Mouse (Mus musculus) stomach, postnatal 0 days (tissue): Measurements from ENCODE around the gene Mef2a. TPM values are rescaled to one million over a fixed set of nuclear protein-coding genes. Genes with fewer than 3 reads are reported as not detected.

Experiments
- ATAC-seq: fragments of 200-750 bp; cut with Nextera tagmentation; 2 replicates; pipeline ENCODE4 v1.8.0; 2017; ENCODE audit not compliant: low FRiP score, low TSS enrichment
- DNase-seq: peaks from one replicate; pipeline ENCODE4 v3.0.0-alpha.2; 2016; ENCODE audit warnings: low spot score
- H3K27ac ChIP-seq: fragments of 300-500 bp; sonication (generic); replicated peaks from 2 replicates; pipeline ENCODE4 v1.5.1; 2014; ENCODE audit warnings: mild to moderate bottlenecking, control low read depth
- H3K27me3 ChIP-seq: fragments of 300-500 bp; sonication (generic); 2 replicates; pipeline ENCODE4 v1.6.1; 2014; ENCODE audit warnings: low read length; ENCODE audit not compliant: control insufficient read depth, insufficient read depth
- H3K36me3 ChIP-seq: fragments of 300-500 bp; sonication (generic); 2 replicates; pipeline ENCODE4 v1.6.1; 2014; ENCODE audit warnings: low read length, mixed read lengths; ENCODE audit not compliant: control insufficient read depth, insufficient read depth
- H3K4me1 ChIP-seq: fragments of 300-500 bp; sonication (generic); replicated peaks from 2 replicates; pipeline ENCODE4 v1.6.1; 2014; ENCODE audit warnings: antibody characterized with exemption; ENCODE audit not compliant: control insufficient read depth, insufficient read depth
- H3K4me2 ChIP-seq: fragments of 300-500 bp; sonication (generic); replicated peaks from 2 replicates; pipeline ENCODE4 v1.6.1; 2014; ENCODE audit warnings: low read depth, mild to moderate bottlenecking, control low read depth, moderate library complexity
- H3K4me3 ChIP-seq: fragments of 300-500 bp; sonication (generic); 2 replicates; pipeline ENCODE4 v1.5.1; 2014; ENCODE audit warnings: low read depth, low read length, control low read depth
- H3K9ac ChIP-seq: fragments of 300-500 bp; sonication (generic); 2 replicates; pipeline ENCODE4 v1.6.1; 2014; ENCODE audit warnings: mild to moderate bottlenecking, low read length, control low read depth, mixed read lengths
- H3K9me3 ChIP-seq: fragments of 300-500 bp; sonication (generic); 2 replicates; pipeline ENCODE4 v1.6.1; 2016; ENCODE audit warnings: low read length; ENCODE audit not compliant: control insufficient read depth
- CTCF ChIP-seq: IDR thresholded peaks from 2 replicates; pipeline ENCODE4 v1.5.1; 2016; ENCODE audit warnings: antibody characterized with exemption, low read depth, mild to moderate bottlenecking, moderate library complexity
- EP300 ChIP-seq: optimal IDR thresholded peaks from 2 replicates; pipeline ENCODE3; 2016; ENCODE audit warnings: antibody characterized with exemption
- WGBS: fragments of 180-500 bp; shearing (Covaris S2); extraction: QIAGEN DNeasy Blood & Tissue Kit; methylation state at CpG from one replicate; pipeline ENCODE4 v1.1.7; 2014; 5-methylcytosine and 5-hydroxymethylcytosine counted together
- polyA plus RNA-seq: library from polyadenylated mRNA; unstranded; fragments of >200 nt; fragmentation: Nextera tagmentation; extraction: Ambion mirVana; gene quantifications from 2 replicates; pipeline ENCODE4 v1.2.1, GENCODE M21; 2015

Mef2a gene
- polyA plus RNA-seq, 1 experiment from 2014 or later, result 21.5 TPM

GRCm38 (mm10) chr7:67210004-67210833, 162.4 kb downstream of the Mef2a start:
- Histone ChIP-seq H3K9me3 (no peaks in the 10 kb centered on the region), H3K4me3 (no peak overlapping the region), H3K27me3 (no peaks in the 10 kb centered on the region), H3K9ac (no peak overlapping the region), H3K36me3 (no peaks in the 10 kb centered on the region), H3K27ac (no peak overlapping the region), H3K4me2 (no peak overlapping the region), H3K4me1 (no peaks in the 10 kb centered on the region)
- WGBS, result 54% methylated on average over 6 of the region's 6 CpGs
- no peak for TF ChIP-seq CTCF
- TF ChIP-seq EP300, result no peak
- DNase-seq, result no peak
- ATAC-seq, result no peak

- Histone ChIP-seq H3K36me3 (no peaks in the 10 kb centered on the region), H3K4me1 (no peaks in the 10 kb centered on the region), H3K4me3 (no peak overlapping the region), H3K27me3 (no peaks in the 10 kb centered on the region), H3K9me3 (no peaks in the 10 kb centered on the region), H3K27ac (no peak overlapping the region), H3K4me2 (no peak overlapping the region), H3K9ac (no peak overlapping the region)
- no peak for ATAC-seq
- no peak for TF ChIP-seq CTCF
- TF ChIP-seq EP300, result no peak
- WGBS, result 73% methylated on average over 1 of the region's 1 CpGs
- DNase-seq, result no peak
Observed at GRCm38 (mm10) chr7:67208317-67208716, 164.3 kb downstream of the Mef2a start.

- Histone ChIP-seq H3K9ac (no peak overlapping the region), H3K9me3 (no peaks in the 10 kb centered on the region), H3K27me3 (no peaks in the 10 kb centered on the region), H3K4me1 (no peaks in the 10 kb centered on the region), H3K36me3 (no peaks in the 10 kb centered on the region), H3K27ac (no peak overlapping the region), H3K4me2 (no peak overlapping the region), H3K4me3 (no peak overlapping the region)
- ATAC-seq (no peak), DNase-seq (no peak)
- 42% methylated on average over 6 of the region's 6 CpGs for WGBS
- TF ChIP-seq EP300, result no peak
- no peak for TF ChIP-seq CTCF
Observed at GRCm38 (mm10) chr7:67207701-67208100, 165.0 kb downstream of the Mef2a start.

GRCm38 (mm10) chr7:67206496-67206895, 166.2 kb downstream of the Mef2a start:
- Histone ChIP-seq H3K27ac (no peak overlapping the region), H3K9me3 (no peaks in the 10 kb centered on the region), H3K27me3 (no peaks in the 10 kb centered on the region), H3K4me1 (no peaks in the 10 kb centered on the region), H3K4me3 (no peak overlapping the region), H3K36me3 (no peaks in the 10 kb centered on the region), H3K9ac (no peak overlapping the region), H3K4me2 (no peak overlapping the region)
- TF ChIP-seq CTCF, result no peak
- TF ChIP-seq EP300, result no peak
- ATAC-seq, result peak; percentile 38; the same call in 1 of the 2 replicates
- DNase-seq, result no peak
- WGBS, result 59% methylated on average over 10 of the region's 10 CpGs

GRCm38 (mm10) chr7:67205734-67206425, 166.8 kb downstream of the Mef2a start:
- Histone ChIP-seq H3K36me3 (no peaks in the 10 kb centered on the region), H3K4me1 (no peaks in the 10 kb centered on the region), H3K4me2 (no peak overlapping the region), H3K9me3 (no peaks in the 10 kb centered on the region), H3K9ac (no peak overlapping the region), H3K4me3 (no peak overlapping the region), H3K27ac (no peak overlapping the region), H3K27me3 (no peaks in the 10 kb centered on the region)
- WGBS, result 85% methylated on average over 9 of the region's 9 CpGs
- TF ChIP-seq CTCF (no peak), EP300 (no peak)
- no peak for ATAC-seq
- DNase-seq, result no peak

- no peak overlapping the region for H3K4me3 ChIP-seq
- H3K4me1 ChIP-seq, result no peaks in the 10 kb centered on the region
- DNase-seq, result no peak
- H3K9ac ChIP-seq, result no peak overlapping the region
- H3K27me3 ChIP-seq, result no peaks in the 10 kb centered on the region
- 63% methylated on average over 3 of the region's 3 CpGs for WGBS
- no peaks in the 10 kb centered on the region for H3K36me3 ChIP-seq
- ATAC-seq, result no peak
- H3K27ac ChIP-seq, result no peak overlapping the region
- H3K4me2 ChIP-seq, result no peak overlapping the region
- TF ChIP-seq EP300, result no peak
- no peak for TF ChIP-seq CTCF
- H3K9me3 ChIP-seq, result no peaks in the 10 kb centered on the region
Observed at GRCm38 (mm10) chr7:67203625-67204024, 169.0 kb downstream of the Mef2a start.
